Comparison of ENCODE assay signal across 15 mouse cellular contexts in the genomic region with DNA sequence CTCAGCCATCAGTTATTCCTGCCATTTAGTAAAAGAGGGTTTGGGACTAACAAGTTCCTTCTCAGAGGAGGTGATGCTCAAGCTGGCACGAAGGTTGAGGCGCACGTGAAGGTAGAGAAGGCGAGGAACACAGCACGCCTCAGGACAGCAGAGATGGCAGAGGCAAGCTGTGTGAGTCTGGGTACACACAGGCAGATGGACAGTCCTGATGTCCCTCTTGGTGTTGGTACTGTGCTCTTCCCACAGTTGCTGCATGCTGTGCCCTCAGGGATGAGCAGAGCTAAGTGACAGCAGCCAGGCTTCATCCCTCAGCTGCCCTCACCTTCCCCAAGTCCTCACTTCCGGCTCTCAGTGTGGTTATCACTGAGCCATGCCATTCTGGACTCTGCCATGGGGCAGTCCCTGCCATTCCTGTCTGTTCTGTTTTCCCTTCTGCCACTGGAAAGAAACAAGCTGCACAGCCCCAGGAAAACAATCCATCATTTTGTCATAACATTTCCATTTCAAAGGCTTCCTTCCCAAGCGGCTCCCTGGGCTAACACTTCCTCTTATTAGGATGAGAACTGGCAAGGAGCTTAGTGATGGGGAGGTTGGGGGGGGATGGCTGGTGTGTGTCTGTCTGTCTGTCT. TPM values are rescaled to one million over a fixed set of nuclear protein-coding genes. Genes with fewer than 3 reads are reported as not detected.
DNase-seq lines count a peak whose midpoint lies in the region; ATAC-seq lines count a peak whose summit lies in the region.
"Had no signal": no experiment of that assay in that cellular context is flagged by ENCODE, and none has a peak within 500 bp of the region (broad histone marks: within the 10 kb centered on the region; RNA-seq: fewer than 3 reads in every experiment).

No protein-coding gene starts in this region.

- no peaks in the 10 kb centered on the region for H3K4me1 ChIP-seq in kidney, embryonic 16.5 days (ENCODE audit: insufficient read depth, low read length)
- H3K4me1 ChIP-seq in hindbrain, embryonic 11.5 days (replicated peaks; ENCODE audit: control insufficient read depth, insufficient read depth, low read length), result peaks cover 2% of the 10 kb centered on the region; the same call in 1 of the 2 replicates
- peaks cover 20% of the 10 kb centered on the region for H3K4me1 ChIP-seq in midbrain, embryonic 10.5 days
- H3K4me1 ChIP-seq: liver, embryonic 13.5 days had no signal

- no peaks in the 10 kb centered on the region for H3K27me3 ChIP-seq in kidney, embryonic 16.5 days (ENCODE audit: insufficient read depth, low read length)
- H3K27me3 ChIP-seq in hindbrain, embryonic 11.5 days (ENCODE audit: control insufficient read depth, insufficient read depth, low read length), result no peaks in the 10 kb centered on the region; the same call in 1 of the 2 replicates
- H3K27me3 ChIP-seq in midbrain, embryonic 10.5 days (ENCODE audit: low read depth, poor library complexity, severe bottlenecking), result no peaks in the 10 kb centered on the region
- H3K27me3 ChIP-seq: liver, embryonic 13.5 days had no signal

- no peaks in the 10 kb centered on the region for H3K36me3 ChIP-seq in kidney, embryonic 16.5 days (ENCODE audit: insufficient read depth, low read length)
- no peaks in the 10 kb centered on the region for H3K36me3 ChIP-seq in hindbrain, embryonic 11.5 days (ENCODE audit: control insufficient read depth, insufficient read depth, low read length)
- H3K36me3 ChIP-seq in midbrain, embryonic 10.5 days, result no peaks in the 10 kb centered on the region
- H3K36me3 ChIP-seq: liver, embryonic 13.5 days had no signal

- H3K9ac ChIP-seq in kidney, embryonic 16.5 days (replicated peaks; ENCODE audit: low read length), result no peak overlapping the region
- no peak overlapping the region for H3K9ac ChIP-seq in hindbrain, embryonic 11.5 days (ENCODE audit: low read depth, low read length)
- H3K9ac ChIP-seq: liver, embryonic 13.5 days had no signal

- no peak overlapping the region for H3K27ac ChIP-seq in kidney, embryonic 16.5 days (ENCODE audit: low read length)
- peak overlapping the region; percentile 74 for H3K27ac ChIP-seq in hindbrain, embryonic 11.5 days (ENCODE audit: low read depth, low read length)
- 0 out of 2 replicates have a peak overlapping the region, but pooled peaks have one; percentile 33 for H3K27ac ChIP-seq in midbrain, embryonic 10.5 days (replicated peaks)
- H3K27ac ChIP-seq: liver, embryonic 13.5 days had no signal

- WGBS in kidney, embryonic 16.5 days, result 57% methylated on average over 7 of the region's 7 CpGs
- WGBS in hindbrain, embryonic 11.5 days, result 52% methylated on average over 7 of the region's 7 CpGs
- WGBS in midbrain, embryonic 10.5 days, result 76% methylated on average over 7 of the region's 7 CpGs

- H3K9me3 ChIP-seq in kidney, embryonic 16.5 days (ENCODE audit: low read length), result no peaks in the 10 kb centered on the region
- no peaks in the 10 kb centered on the region for H3K9me3 ChIP-seq in hindbrain, embryonic 11.5 days (ENCODE audit: control insufficient read depth, low read length)
- no peaks in the 10 kb centered on the region for H3K9me3 ChIP-seq in midbrain, embryonic 10.5 days (replicated peaks)
- H3K9me3 ChIP-seq: liver, embryonic 13.5 days had no signal

- 0 out of 2 replicates have a peak, but pooled peaks have one; percentile 32 for ATAC-seq in kidney, embryonic 16.5 days (ENCODE audit: low FRiP score, low TSS enrichment)
- peak; percentile 79 for ATAC-seq in hindbrain, embryonic 11.5 days (ENCODE audit: low FRiP score)

- H3K4me2 ChIP-seq in kidney, embryonic 16.5 days (replicated peaks; ENCODE audit: low read depth, low read length), result no peak overlapping the region
- H3K4me2 ChIP-seq in hindbrain, embryonic 11.5 days (replicated peaks; ENCODE audit: low read depth, low read length), result no peak overlapping the region
- H3K4me2 ChIP-seq: liver, embryonic 13.5 days had no signal

- H3K4me3 ChIP-seq in kidney, embryonic 16.5 days (ENCODE audit: low read length), result no peak overlapping the region
- H3K4me3 ChIP-seq in hindbrain, embryonic 11.5 days (ENCODE audit: low read depth, low read length), result no peak overlapping the region
- no peak overlapping the region for H3K4me3 ChIP-seq in midbrain, embryonic 10.5 days
- H3K4me3 ChIP-seq: liver, embryonic 13.5 days; myocyte had no signal

- no peak for DNase-seq in kidney, postnatal 4 days
- peak; percentile 34 for DNase-seq in embryo, embryonic 10 days (ENCODE audit: low spot score)
- peak; percentile 56 for DNase-seq in hindbrain, embryonic 11.5 days (ENCODE audit: low spot score)
- no peak for DNase-seq in midbrain, embryonic 10.5 days (ENCODE audit: low spot score)
- DNase-seq in layer of hippocampus, postnatal 25 days (ENCODE audit: extremely low spot score in 1 of 2, low spot score in 1 of 2), result no peak
- DNase-seq in B cell, adult 2 months, result no peak
- no peak for DNase-seq in gastrocnemius, postnatal 25 days
- DNase-seq: heart, postnatal 10 days; liver, embryonic 13.5 days had no signal

RNA-seq across cellular contexts. Expression of gene Cym, which starts 13.8 kb away (rescaled TPM):
- polyA plus RNA-seq in kidney, embryonic 16.5 days (2015; fragmentation: Nextera tagmentation; extraction: Ambion mirVana), result 0.89 TPM in 1 of 2 replicates, not detected in the other
- polyA plus RNA-seq in hindbrain, embryonic 11.5 days (2014; fragmentation: Nextera tagmentation; extraction: Ambion mirVana), result not detected in 2 replicates
- not detected in 2 replicates for polyA plus RNA-seq in midbrain, embryonic 10.5 days (2016; fragmentation: Nextera tagmentation; extraction: Ambion mirVana)
- total RNA-seq in layer of hippocampus, postnatal 25 days (2021), result not detected
- not detected for total RNA-seq in gastrocnemius, postnatal 25 days (2021)
- total RNA-seq: gastrocnemius, postnatal 4 days; heart, postnatal 10 days; left cerebral cortex, postnatal 14 days had no signal

RNA-seq across cellular contexts. Expression of gene A630076J17Rik, which starts 22.7 kb away (rescaled TPM):
- polyA plus RNA-seq in kidney, embryonic 16.5 days (2015; fragmentation: Nextera tagmentation; extraction: Ambion mirVana), result not detected in 2 replicates
- not detected in 2 replicates for polyA plus RNA-seq in hindbrain, embryonic 11.5 days (2014; fragmentation: Nextera tagmentation; extraction: Ambion mirVana)
- not detected in 2 replicates for polyA plus RNA-seq in midbrain, embryonic 10.5 days (2016; fragmentation: Nextera tagmentation; extraction: Ambion mirVana)
- not detected for total RNA-seq in layer of hippocampus, postnatal 25 days (2021)
- not detected for total RNA-seq in gastrocnemius, postnatal 25 days (2021)
- total RNA-seq: gastrocnemius, postnatal 4 days; heart, postnatal 10 days; left cerebral cortex, postnatal 14 days had no signal
- polyA plus RNA-seq: large intestine, adult 2 months; liver, embryonic 13.5 days; myocyte had no signal

RNA-seq across cellular contexts. Expression of gene Kcna10, which starts 24.9 kb away (rescaled TPM):
- polyA plus RNA-seq in kidney, embryonic 16.5 days (2015; fragmentation: Nextera tagmentation; extraction: Ambion mirVana), result not detected in 2 replicates
- polyA plus RNA-seq in hindbrain, embryonic 11.5 days (2014; fragmentation: Nextera tagmentation; extraction: Ambion mirVana), result not detected in 2 replicates
- polyA plus RNA-seq in midbrain, embryonic 10.5 days (2016; fragmentation: Nextera tagmentation; extraction: Ambion mirVana), result not detected in 2 replicates
- not detected for total RNA-seq in layer of hippocampus, postnatal 25 days (2021)
- total RNA-seq in gastrocnemius, postnatal 25 days (2021), result under 1 TPM in 1 of 2 experiments, not detected in 1; 0.23 TPM
- total RNA-seq: heart, postnatal 10 days; left cerebral cortex, postnatal 14 days had no signal
- polyA plus RNA-seq: large intestine, adult 2 months; liver, embryonic 13.5 days; myocyte; stomach, embryonic 14.5 days had no signal

RNA-seq across cellular contexts. Expression of gene Prok1, which starts 31.8 kb away (rescaled TPM):
- 0.14 TPM in 1 of 2 replicates, not detected in the other for polyA plus RNA-seq in kidney, embryonic 16.5 days (2015; fragmentation: Nextera tagmentation; extraction: Ambion mirVana)
- 0.06 TPM in 1 of 2 replicates, not detected in the other for polyA plus RNA-seq in hindbrain, embryonic 11.5 days (2014; fragmentation: Nextera tagmentation; extraction: Ambion mirVana)
- polyA plus RNA-seq in midbrain, embryonic 10.5 days (2016; fragmentation: Nextera tagmentation; extraction: Ambion mirVana), result 0.11 TPM in 1 of 2 replicates, not detected in the other
- under 1 TPM in 1 of 2 experiments, not detected in 1; 0.07 TPM for total RNA-seq in layer of hippocampus, postnatal 25 days (2021)
- total RNA-seq in gastrocnemius, postnatal 25 days (2021), result not detected
- total RNA-seq: heart, postnatal 10 days; left cerebral cortex, postnatal 14 days had no signal
- polyA plus RNA-seq: liver, embryonic 13.5 days; stomach, embryonic 14.5 days had no signal

Comparison
In these comparisons a context has a peak if more than half of its experiments do, and no peak if none do; other contexts are left out.
1. DNase-seq: peak in embryo, embryonic 10 days (single experiment) and hindbrain, embryonic 11.5 days (single experiment); none in kidney, postnatal 4 days (0 of 2), midbrain, embryonic 10.5 days (single experiment), layer of hippocampus, postnatal 25 days (0 of 2), B cell, adult 2 months (0 of 2) and gastrocnemius, postnatal 25 days (single experiment).